Mouse (Mus musculus) lung, adult 2 months (tissue): Measurements from ENCODE around the gene Lama1.

ENCODE experiments used
- CTCF ChIP-seq: fragments of 200-500 bp; IDR thresholded peaks from 2 replicates; pipeline ENCODE4 v1.5.1; 2011; ENCODE audit warnings: mild to moderate bottlenecking, low read length, control low read depth; ENCODE audit not compliant: insufficient read depth
- POLR2A ChIP-seq: fragments of 200-500 bp; IDR thresholded peaks from 2 replicates; pipeline ENCODE4 v1.6.1; 2011; ENCODE audit warnings: low read depth, mild to moderate bottlenecking, control low read depth, low read length, borderline replicate concordance; ENCODE audit errors: extremely low read depth

DNA sequence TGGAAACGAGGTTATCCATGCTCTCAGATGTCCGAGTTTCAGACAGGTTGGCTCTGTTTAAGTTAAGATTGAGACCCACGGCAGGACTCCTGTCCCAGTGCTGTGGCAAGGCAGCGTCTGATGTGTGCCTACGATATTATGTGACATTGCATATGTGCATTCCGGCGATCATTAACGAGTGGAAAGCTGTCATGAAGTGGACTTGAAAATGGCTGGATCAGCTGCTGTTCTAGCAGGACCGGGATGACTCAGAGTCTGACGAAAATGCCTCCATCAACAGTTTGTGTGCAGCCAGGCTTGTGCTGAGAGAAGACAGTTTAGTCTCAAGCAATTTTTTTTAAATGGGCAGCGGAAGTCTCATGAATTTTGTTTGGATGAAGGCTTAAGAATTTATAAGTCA is 34.9 kb downstream of the Lama1 start:
- TF ChIP-seq POLR2A (no peak), CTCF (no peak)
